Mouse (Mus musculus) heart, embryonic 12.5 days (tissue): ENCODE data around the gene Tbp. TPM values are rescaled to one million over a fixed set of nuclear protein-coding genes. Genes with fewer than 3 reads are reported as not detected.

Experiments
- ATAC-seq: fragments of 200-750 bp; cut with Nextera tagmentation; 2 replicates; pipeline ENCODE4 v1.8.0; 2017; ENCODE audit warnings: moderate TSS enrichment, moderate library complexity; ENCODE audit not compliant: insufficient number of reproducible peaks, low FRiP score
- H3K27ac ChIP-seq: fragments of 300-500 bp; sonication (generic); 2 replicates; pipeline ENCODE4 v1.5.1; 2016; ENCODE audit warnings: mild to moderate bottlenecking, moderate library complexity; ENCODE audit not compliant: poor library complexity, severe bottlenecking
- H3K27me3 ChIP-seq: fragments of 300-500 bp; sonication (generic); replicated peaks from 2 replicates; pipeline ENCODE4 v1.6.1; 2016; ENCODE audit warnings: mild to moderate bottlenecking, moderate library complexity
- H3K36me3 ChIP-seq: fragments of 300-500 bp; sonication (generic); 2 replicates; pipeline ENCODE4 v1.6.1; 2016; ENCODE audit warnings: mild to moderate bottlenecking, moderate library complexity
- H3K4me1 ChIP-seq: fragments of 300-500 bp; sonication (generic); replicated peaks from 2 replicates; pipeline ENCODE4 v1.6.1; 2016; ENCODE audit warnings: mild to moderate bottlenecking
- H3K4me2 ChIP-seq: fragments of 300-500 bp; sonication (generic); 2 replicates; pipeline ENCODE4 v1.6.1; 2016; ENCODE audit warnings: mild to moderate bottlenecking, moderate library complexity
- H3K4me3 ChIP-seq: fragments of 300-500 bp; sonication (generic); 2 replicates; pipeline ENCODE4 v1.5.1; 2016; ENCODE audit warnings: mild to moderate bottlenecking
- H3K9ac ChIP-seq: fragments of 300-500 bp; sonication (generic); 2 replicates; pipeline ENCODE4 v1.6.1; 2016; ENCODE audit warnings: mild to moderate bottlenecking, moderate library complexity
- H3K9me3 ChIP-seq: fragments of 300-500 bp; sonication (generic); replicated peaks from 2 replicates; pipeline ENCODE4 v1.6.1; 2016; ENCODE audit warnings: mild to moderate bottlenecking, moderate library complexity
- WGBS: fragments of 180-500 bp; shearing (Covaris S2); methylation state at CpG from one replicate; pipeline ENCODE4 v1.1.7; 2016; 5-methylcytosine and 5-hydroxymethylcytosine counted together
- polyA plus RNA-seq: library from polyadenylated mRNA; unstranded; fragments of >200 nt; fragmentation: Nextera tagmentation; extraction: Ambion mirVana; gene quantifications from 2 replicates; pipeline ENCODE4 v1.2.1, GENCODE M21; 2016

Gene Tbp
- polyA plus RNA-seq, 1 experiment from 2014 or later = 26.6 TPM

DNA sequence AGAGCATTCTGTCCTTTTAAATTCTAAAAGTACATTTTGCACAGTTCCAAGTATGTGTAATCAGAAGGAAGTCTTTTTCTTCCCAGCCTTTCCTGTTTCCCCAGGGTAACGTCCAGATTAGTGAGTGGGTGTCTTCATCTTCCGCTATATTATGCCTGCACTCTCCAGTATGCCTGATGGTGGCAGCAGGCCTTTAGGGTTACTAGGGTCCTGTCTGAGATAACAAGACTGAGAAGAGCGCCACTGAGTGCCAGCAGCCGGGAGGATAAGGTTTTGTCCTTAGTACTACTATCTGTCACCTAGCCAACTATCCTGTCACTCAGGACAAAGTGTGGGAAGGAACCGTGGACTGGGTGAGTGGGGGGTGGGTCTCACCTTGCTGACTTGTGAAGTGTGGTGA, 18.1 kb downstream of the Tbp start:
- Histone ChIP-seq H3K27me3 (no peaks in the 10 kb centered on the region), H3K9ac (no peak overlapping the region), H3K9me3 (no peaks in the 10 kb centered on the region), H3K27ac (no peak overlapping the region), H3K4me1 (0 out of 2 replicates have a peak, but pooled peaks cover 3% of the 10 kb centered on the region), H3K4me3 (no peak overlapping the region), H3K4me2 (no peak overlapping the region), H3K36me3 (peaks cover 84% of the 10 kb centered on the region)
- ATAC-seq = no peak
- WGBS = 42% methylated on average over 5 of the region's 5 CpGs

DNA sequence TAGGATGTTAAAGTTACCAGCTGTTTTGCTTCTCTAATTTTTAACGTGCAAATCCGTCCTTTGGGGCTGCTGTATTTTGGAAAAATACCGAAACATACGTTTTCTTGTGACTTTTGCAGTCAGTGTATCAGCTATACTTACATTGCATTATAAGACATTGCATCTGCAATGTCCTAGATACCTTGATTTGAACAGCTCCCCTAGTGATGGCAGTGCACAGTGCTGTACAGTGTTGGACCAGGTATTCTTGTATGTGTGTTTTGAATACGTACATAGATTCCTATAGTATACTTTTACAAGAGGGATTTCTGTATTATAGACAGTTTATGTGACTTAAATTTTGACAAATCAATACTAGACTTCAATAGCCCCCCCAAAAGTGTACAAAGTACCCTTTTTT, 18.5 kb downstream of the Tbp start:
- Histone ChIP-seq H3K9ac (no peak overlapping the region), H3K27me3 (no peaks in the 10 kb centered on the region), H3K36me3 (peaks cover 86% of the 10 kb centered on the region), H3K4me1 (0 out of 2 replicates have a peak, but pooled peaks cover 3% of the 10 kb centered on the region), H3K4me2 (no peak overlapping the region), H3K27ac (no peak overlapping the region), H3K4me3 (no peak overlapping the region), H3K9me3 (no peaks in the 10 kb centered on the region)
- ATAC-seq = no peak
- WGBS = 88% methylated on average over 5 of the region's 5 CpGs

DNA sequence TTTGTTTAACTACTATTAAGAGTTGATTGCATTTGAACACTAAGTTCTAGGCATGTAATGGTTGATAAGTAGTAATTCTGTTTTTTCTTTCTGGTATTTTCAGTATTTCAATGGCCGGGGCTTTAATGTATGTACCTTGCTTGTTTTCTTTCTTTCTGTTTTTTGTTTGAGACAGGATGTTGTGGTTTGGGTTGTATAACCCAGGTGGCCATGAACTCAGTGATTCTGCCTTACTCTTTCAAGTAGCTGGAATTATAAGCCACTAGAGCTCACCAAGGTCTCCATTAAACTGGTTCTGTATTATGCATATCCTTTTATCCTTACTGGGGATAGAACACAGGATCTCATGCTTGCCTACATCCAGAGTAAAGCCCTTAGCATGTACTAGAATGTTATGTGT, 19.1 kb downstream of the Tbp start:
- Histone ChIP-seq H3K36me3 (peaks cover 83% of the 10 kb centered on the region), H3K9me3 (no peaks in the 10 kb centered on the region), H3K4me1 (0 out of 2 replicates have a peak, but pooled peaks cover 3% of the 10 kb centered on the region), H3K4me3 (no peak overlapping the region), H3K27me3 (no peaks in the 10 kb centered on the region), H3K9ac (no peak overlapping the region), H3K4me2 (no peak overlapping the region), H3K27ac (no peak overlapping the region)
- 97% methylated on average over 1 of the region's 1 CpGs for WGBS
- ATAC-seq = no peak

DNA sequence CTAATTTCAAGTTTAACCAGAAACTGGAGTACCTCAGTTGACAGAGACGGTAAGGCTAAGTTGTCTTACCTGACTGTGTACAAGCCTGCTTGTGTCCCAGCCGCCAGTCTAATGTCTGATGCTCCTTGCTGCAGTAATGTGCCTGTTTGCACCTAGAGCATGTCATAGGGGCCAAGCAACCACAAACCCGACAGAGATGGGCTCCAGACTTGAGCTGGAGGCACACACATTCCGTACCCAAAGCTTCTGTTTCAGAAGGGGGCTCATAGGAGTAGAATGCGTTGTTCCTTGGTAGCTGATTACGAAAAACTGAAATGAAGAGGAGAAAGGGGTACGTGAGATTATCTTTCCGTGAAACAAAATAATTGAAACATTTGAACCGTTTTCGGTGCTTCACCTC, 26.6 kb downstream of the Tbp start:
- Histone ChIP-seq H3K9me3 (no peaks in the 10 kb centered on the region), H3K27me3 (no peaks in the 10 kb centered on the region), H3K4me3 (peak overlapping the region; percentile 79), H3K27ac (no peak overlapping the region), H3K4me2 (peak overlapping the region; percentile 88), H3K4me1 (peaks cover 7% of the 10 kb centered on the region), H3K36me3 (peaks cover 31% of the 10 kb centered on the region), H3K9ac (peak overlapping the region; percentile 92)
- no peak for ATAC-seq
- WGBS = 12% methylated on average over 10 of the region's 10 CpGs

DNA sequence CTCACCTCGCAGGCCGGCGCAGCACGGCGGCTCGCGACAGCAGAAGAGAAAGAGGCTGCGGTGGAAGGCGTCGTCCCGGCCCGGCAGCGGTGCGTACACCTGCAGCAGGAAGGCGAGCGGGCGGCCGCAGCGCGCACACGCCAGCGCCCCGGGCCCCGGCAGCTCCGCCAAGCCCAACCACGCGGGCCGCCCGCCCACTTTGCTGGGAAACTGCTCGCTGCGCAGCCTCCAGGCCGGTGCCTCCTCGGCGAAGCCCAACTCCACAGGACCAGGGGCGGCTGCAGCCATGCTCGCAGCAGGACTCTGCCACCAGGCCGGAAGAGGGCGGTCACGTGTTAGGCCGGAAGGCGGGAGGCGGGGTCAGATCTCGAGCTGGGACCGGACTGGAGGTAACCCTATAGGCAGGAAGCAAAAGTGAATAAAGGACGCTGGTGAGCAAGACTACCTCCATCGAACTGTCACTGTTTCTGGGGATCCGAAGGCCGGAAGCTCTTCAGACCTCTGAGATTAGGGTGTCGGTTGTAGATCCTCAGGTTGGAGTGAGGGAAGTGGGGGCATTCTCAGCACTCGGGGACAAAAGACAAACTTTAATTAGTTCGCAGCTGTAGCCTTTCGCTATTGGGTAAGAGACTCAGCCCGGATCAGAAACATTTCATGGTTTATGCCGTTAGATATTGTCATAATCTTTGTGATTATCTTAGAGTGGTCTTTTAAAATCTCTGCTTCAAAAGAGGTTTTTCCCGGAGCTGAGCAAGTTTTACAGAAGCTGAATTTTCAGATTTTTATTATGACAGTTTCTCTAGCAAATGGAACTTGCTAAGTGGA, 27.5 kb downstream of the Tbp start, which contains the start of gene Pdcd2:
Gene Pdcd2 (minus strand): TSS at position 316 of the 825 bp plus-strand sequence.
- Histone ChIP-seq H3K9ac (peak within 1 kb of the TSS; percentile 92), H3K27me3 (no peaks in the 10 kb centered on the region), H3K36me3 (peaks cover 23% of the 10 kb centered on the region), H3K4me2 (peak within 1 kb of the TSS; percentile 88), H3K4me1 (peaks cover 7% of the 10 kb centered on the region), H3K27ac (peak within 1 kb of the TSS; percentile 80), H3K9me3 (no peaks in the 10 kb centered on the region), H3K4me3 (peak within 1 kb of the TSS; percentile 79)
- ATAC-seq = peak; percentile 100
- WGBS = under 1% methylated on average over 55 of the region's 55 CpGs

DNA sequence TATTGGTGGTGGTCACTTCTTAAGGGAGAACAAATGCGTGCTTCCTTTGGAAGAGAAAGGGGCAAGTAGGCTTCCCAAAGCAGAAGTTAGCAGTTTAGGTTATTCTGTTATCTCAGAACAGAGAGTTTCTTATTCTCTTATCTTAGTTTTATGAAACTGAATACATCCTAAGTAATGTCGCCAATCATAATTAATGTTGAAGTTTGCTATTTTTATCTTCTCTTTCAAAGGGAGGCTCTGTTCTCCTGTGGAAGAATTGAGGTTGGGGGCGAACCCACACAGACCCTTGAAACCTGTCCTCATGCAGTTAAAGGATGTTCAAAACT, 28.1 kb downstream of the Tbp start:
- Histone ChIP-seq H3K4me3 (peak overlapping the region; percentile 79), H3K27me3 (no peaks in the 10 kb centered on the region), H3K36me3 (peaks cover 20% of the 10 kb centered on the region), H3K9me3 (no peaks in the 10 kb centered on the region), H3K4me2 (peak overlapping the region; percentile 88), H3K4me1 (peaks cover 7% of the 10 kb centered on the region), H3K27ac (peak overlapping the region; percentile 80; the same call in 1 of the 2 replicates), H3K9ac (peak overlapping the region; percentile 92)
- ATAC-seq = no peak
- 51% methylated on average over 3 of the region's 3 CpGs for WGBS

DNA sequence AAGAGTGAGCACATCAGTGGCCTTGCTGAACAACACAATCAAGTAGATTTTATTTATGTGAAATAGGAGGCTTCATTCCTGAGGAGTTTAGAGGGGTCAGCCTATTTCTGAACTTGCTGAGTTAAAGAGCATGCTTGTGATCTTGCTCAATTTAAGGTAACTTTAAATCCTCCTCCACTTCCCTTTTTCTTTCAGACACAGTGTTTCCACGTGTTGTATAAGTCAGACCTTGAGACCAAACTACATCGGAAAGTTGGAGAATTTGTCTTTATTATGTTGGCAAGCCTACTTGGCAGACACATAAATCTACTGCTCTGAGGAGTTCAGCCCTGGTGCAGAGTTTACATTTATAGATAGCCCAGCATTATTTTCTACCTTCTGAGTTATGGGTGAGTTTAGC, 29.2 kb downstream of the Tbp start:
- Histone ChIP-seq H3K27me3 (no peaks in the 10 kb centered on the region), H3K4me3 (no peak overlapping the region), H3K4me2 (no peak overlapping the region), H3K9me3 (peaks cover 6% of the 10 kb centered on the region), H3K27ac (no peak overlapping the region), H3K4me1 (peaks cover 7% of the 10 kb centered on the region), H3K36me3 (peaks cover 15% of the 10 kb centered on the region), H3K9ac (no peak overlapping the region)
- WGBS = 78% methylated on average over 2 of the region's 2 CpGs
- no peak for ATAC-seq

DNA sequence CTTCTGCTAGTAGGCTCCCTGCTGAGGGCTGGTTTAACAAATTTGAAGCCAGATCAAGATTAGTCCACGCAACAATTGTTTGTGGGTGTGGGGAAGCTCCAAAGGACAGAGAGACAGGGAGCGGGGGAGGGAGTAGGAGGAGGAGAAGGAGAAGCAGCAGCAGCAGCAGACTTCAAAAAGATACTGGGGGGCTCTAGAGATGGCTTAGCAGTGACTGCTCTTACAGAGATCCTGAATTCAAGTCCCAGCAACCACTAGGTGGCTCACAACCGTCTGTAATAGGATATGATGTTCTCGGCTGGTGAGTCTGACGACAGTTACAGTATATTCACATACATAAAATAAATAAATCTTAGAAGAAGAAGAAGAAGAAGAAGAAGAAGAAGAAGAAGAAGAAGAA, 30.5 kb downstream of the Tbp start:
- no peak for ATAC-seq
- Histone ChIP-seq H3K4me1 (peaks cover 7% of the 10 kb centered on the region), H3K4me3 (no peak overlapping the region), H3K4me2 (no peak overlapping the region), H3K27ac (no peak overlapping the region), H3K36me3 (peaks cover 5% of the 10 kb centered on the region), H3K27me3 (peaks cover 5% of the 10 kb centered on the region), H3K9me3 (peaks cover 6% of the 10 kb centered on the region), H3K9ac (no peak overlapping the region)
- 10% methylated on average over 5 of the region's 5 CpGs for WGBS

DNA sequence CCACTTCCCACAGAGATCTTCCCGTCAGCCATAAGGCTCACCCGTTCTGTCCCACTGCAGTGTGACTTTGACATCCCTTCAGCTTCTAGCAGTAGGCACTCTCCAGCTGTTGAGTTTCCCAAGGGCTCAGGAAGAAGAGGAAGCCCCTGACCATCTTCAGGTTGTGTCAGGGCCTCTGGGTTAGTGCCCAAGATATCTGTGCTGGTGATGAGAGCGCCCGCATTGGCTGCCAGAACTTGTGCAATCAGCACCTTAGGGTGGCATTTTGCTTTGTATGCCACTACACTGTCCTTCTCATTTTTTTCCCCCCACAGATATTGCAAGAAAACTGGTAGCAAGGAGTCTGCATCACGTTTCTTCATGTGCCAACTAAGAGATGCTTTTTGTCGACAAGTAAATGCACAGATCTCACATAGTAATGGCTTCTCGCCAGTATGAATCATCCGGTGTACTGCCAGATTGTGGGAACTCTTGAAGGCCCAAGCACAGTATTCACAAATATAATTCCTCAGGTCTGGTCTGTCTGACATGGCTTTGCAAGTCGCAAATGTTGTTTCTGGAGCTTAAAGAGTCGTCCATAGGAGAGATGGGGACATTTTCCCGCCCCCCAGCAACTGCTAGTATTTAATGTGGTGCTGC, 35.6 kb downstream of the Tbp start:
- Histone ChIP-seq H3K4me1 (peaks cover 3% of the 10 kb centered on the region; the same call in 1 of the 2 replicates), H3K27ac (no peak overlapping the region), H3K4me2 (peak overlapping the region; percentile 98; the same call in 1 of the 2 replicates), H3K36me3 (no peaks in the 10 kb centered on the region), H3K4me3 (no peak overlapping the region), H3K9ac (no peak overlapping the region), H3K9me3 (peaks cover 6% of the 10 kb centered on the region), H3K27me3 (peaks cover 24% of the 10 kb centered on the region)
- 59% methylated on average over 11 of the region's 11 CpGs for WGBS
- ATAC-seq = no peak

DNA sequence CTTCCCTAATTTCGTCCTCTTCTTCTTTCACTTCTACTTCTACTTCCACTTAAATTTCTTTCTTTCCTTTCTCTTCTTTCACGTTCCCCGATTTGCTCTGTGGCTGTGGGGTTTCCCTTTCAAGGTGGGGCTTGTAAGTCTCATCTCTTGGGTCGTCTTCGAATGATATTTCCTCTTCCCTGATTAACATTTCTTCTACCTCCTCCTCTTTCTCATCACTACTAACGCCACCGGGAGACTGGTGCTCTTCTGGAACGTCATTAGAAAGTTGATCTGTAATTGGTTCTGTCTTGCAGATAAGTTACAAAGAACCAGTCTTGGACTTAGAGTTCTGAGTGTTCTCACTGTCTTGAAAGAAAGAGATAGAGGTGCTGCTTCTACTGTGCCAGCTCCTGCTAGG, 36.3 kb downstream of the Tbp start:
- ATAC-seq = no peak
- peaks cover 3% of the 10 kb centered on the region; the same call in 1 of the 2 replicates for H3K4me1 ChIP-seq
- 18% methylated on average over 8 of the region's 8 CpGs for WGBS
- H3K27me3 ChIP-seq = peaks cover 24% of the 10 kb centered on the region
- peaks cover 6% of the 10 kb centered on the region for H3K9me3 ChIP-seq
- no peaks in the 10 kb centered on the region for H3K36me3 ChIP-seq
- H3K27ac ChIP-seq = no peak overlapping the region
- peak overlapping the region; percentile 98 for H3K4me2 ChIP-seq
- peak overlapping the region; percentile 61 for H3K4me3 ChIP-seq
- H3K9ac ChIP-seq = no peak overlapping the region; the same call in 1 of the 2 replicates

DNA sequence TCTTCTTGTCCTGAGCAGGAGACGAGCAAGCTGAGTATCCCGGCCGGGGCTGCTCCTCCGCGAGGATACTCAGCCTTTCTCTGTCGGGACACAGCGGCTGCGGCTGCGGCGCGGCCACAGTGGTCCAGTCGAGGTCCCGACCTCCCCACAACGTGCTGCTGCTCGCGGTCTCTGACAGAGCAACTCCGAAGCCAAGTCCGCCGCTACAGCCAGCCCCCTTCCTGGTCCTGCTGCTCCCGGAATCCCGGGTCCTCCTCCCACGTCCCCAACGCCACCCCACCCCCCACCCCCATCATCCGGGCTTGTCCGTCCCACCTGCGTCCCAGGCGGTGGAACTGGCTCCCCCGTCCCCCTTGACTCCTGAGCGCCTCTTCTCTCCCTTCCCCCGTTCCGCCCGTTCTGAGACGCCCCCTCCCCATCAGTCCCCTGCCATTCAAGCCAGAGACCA, 36.8 kb downstream of the Tbp start:
- Histone ChIP-seq H3K36me3 (no peaks in the 10 kb centered on the region), H3K4me1 (peaks cover 3% of the 10 kb centered on the region; the same call in 1 of the 2 replicates), H3K9me3 (peaks cover 6% of the 10 kb centered on the region), H3K4me2 (peak overlapping the region; percentile 98), H3K27ac (no peak overlapping the region), H3K9ac (peak overlapping the region; percentile 69), H3K27me3 (peaks cover 24% of the 10 kb centered on the region), H3K4me3 (peak overlapping the region; percentile 61)
- no peak for ATAC-seq
- WGBS = under 1% methylated on average over 33 of the region's 33 CpGs
